Mouse (Mus musculus): ENCODE results near the gene Tmub2.

GRCm38 (mm10) chr11:102257514-102257913 is 27.2 kb upstream of the Tmub2 start:
- TF ChIP-seq CTCF (IDR thresholded peaks at IDR 0.05; ENCODE audit: control insufficient read depth, insufficient read depth, insufficient read length) (no peak), USF1 (IDR thresholded peaks at IDR 0.05; ENCODE audit: low read depth) (no peak), MYOD1 (IDR thresholded peaks at IDR 0.05; ENCODE audit: control insufficient read depth, insufficient read length, low read depth) (no peak), MAX (IDR thresholded peaks at IDR 0.05) (no peak)

All from C2C12 (cell line).